Mouse (Mus musculus) left cerebral cortex, postnatal 10 days (tissue): ENCODE measurements around the gene Fndc9. TPM values are rescaled to one million over a fixed set of nuclear protein-coding genes. Genes with fewer than 3 reads are reported as not detected.

ENCODE experiments used
- DNase-seq, 2 experiments: peaks; one replicate each; pipeline ENCODE4 v3.0.0; 2021 to 2022; ENCODE audit warnings: low spot score in 2 of 2, mixed read lengths in 1 of 2; ENCODE audit errors: extremely low spot score in 1 of 2
- intact Hi-C: fragments of 180-260 bp; cut with DNase I; formaldehyde crosslinking; loops from one replicate; pipeline ENCODE4 v1.15.1; 2025
- total RNA-seq, 2 experiments: library from RNA; stranded (reverse); gene quantifications; 2 replicates each; pipeline ENCODE4 v1.2.3; 2021

The Fndc9 gene
- total RNA-seq, result 10 to 100 TPM in 1 of 2 experiments, 1 to 10 TPM in 1; 9.6 to 10.0 TPM

- intact Hi-C loops, result no loop called here
- DNase-seq, result peak; percentile 70 to 79
These were observed at the start of gene Fndc9 for GRCm38 (mm10) chr11:46235334-46235733. TSS of gene Fndc9 (plus strand) at chr11:46235531.

GRCm38 (mm10) chr11:46188283-46188682, 47.0 kb upstream of the Fndc9 start:
- DNase-seq, result no peak
- intact Hi-C loops, result no loop called here

GRCm38 (mm10) chr11:46194175-46194574, 41.2 kb upstream of the Fndc9 start:
- intact Hi-C loops, result no loop called here

GRCm38 (mm10) chr11:46200664-46201063, 34.7 kb upstream of the Fndc9 start:
- intact Hi-C loops, result loop anchor here (5.0 kb wide), 2 partner anchors 48 to 143 kb away; partner anchors contain the start of gene Adam19

More at GRCm38 (mm10) chr11:46194175-46194574, 41.2 kb upstream of the Fndc9 start:
- DNase-seq, result no peak

GRCm38 (mm10) chr11:46201636-46202546, 33.4 kb upstream of the Fndc9 start:
- intact Hi-C loops, result loop anchor here (5.0 kb wide), 2 partner anchors 50 to 145 kb away; partner anchors contain the start of gene Adam19
- DNase-seq, result peak in 1 of 2 experiments; percentile 70

More at GRCm38 (mm10) chr11:46200664-46201063, 34.7 kb upstream of the Fndc9 start:
- DNase-seq, result no peak

- DNase-seq, result no peak
- intact Hi-C loops, result loop anchor here (5.0 kb wide), 2 partner anchors 50 to 145 kb away; partner anchors contain the start of gene Adam19
These were observed 32.8 kb upstream of the Fndc9 start for GRCm38 (mm10) chr11:46202547-46202887.

- intact Hi-C loops, result loop anchor here (5.0 kb wide), 2 partner anchors 53 to 148 kb away; partner anchors contain the start of gene Adam19
- DNase-seq, result no peak
These were observed 30.5 kb upstream of the Fndc9 start for GRCm38 (mm10) chr11:46204841-46205240.

GRCm38 (mm10) chr11:46205639-46206409, 29.5 kb upstream of the Fndc9 start:
- DNase-seq, result no peak
- intact Hi-C loops, result no loop called here

- DNase-seq, result no peak
- intact Hi-C loops, result loop anchor here (5.0 kb wide), 1 partner anchor 193 kb away; no protein-coding TSS in a partner anchor
These were observed 25.4 kb upstream of the Fndc9 start for GRCm38 (mm10) chr11:46209884-46210283.

GRCm38 (mm10) chr11:46211858-46212257, 23.5 kb upstream of the Fndc9 start:
- intact Hi-C loops, result loop anchor here (5.0 kb wide), 1 partner anchor 195 kb away; no protein-coding TSS in a partner anchor
- no peak for DNase-seq

GRCm38 (mm10) chr11:46213844-46214243, 21.5 kb upstream of the Fndc9 start:
- no peak for DNase-seq
- intact Hi-C loops, result loop anchor here (5.0 kb wide), 1 partner anchor 197 kb away; no protein-coding TSS in a partner anchor

GRCm38 (mm10) chr11:46214368-46215230, 20.7 kb upstream of the Fndc9 start:
- no peak for DNase-seq

GRCm38 (mm10) chr11:46215354-46215753, 20.0 kb upstream of the Fndc9 start:
- peak; percentile 57 to 59 for DNase-seq
- intact Hi-C loops, result loop anchor here (5.0 kb wide), 1 partner anchor 268 kb away; no protein-coding TSS in a partner anchor

More at GRCm38 (mm10) chr11:46214368-46215230, 20.7 kb upstream of the Fndc9 start:
- intact Hi-C loops, result loop anchor here (5.0 kb wide), 2 partner anchors 197 to 267 kb away; no protein-coding TSS in a partner anchor

- DNase-seq, result peak in 1 of 2 experiments; percentile 46
- intact Hi-C loops, result loop anchor here (5.0 kb wide), 1 partner anchor 269 kb away; no protein-coding TSS in a partner anchor
These were observed 18.7 kb upstream of the Fndc9 start for GRCm38 (mm10) chr11:46216669-46217068.

GRCm38 (mm10) chr11:46217686-46218085, 17.6 kb upstream of the Fndc9 start:
- DNase-seq, result no peak
- intact Hi-C loops, result loop anchor here (5.0 kb wide), 1 partner anchor 270 kb away; no protein-coding TSS in a partner anchor

GRCm38 (mm10) chr11:46218584-46218983, 16.7 kb upstream of the Fndc9 start:
- no peak for DNase-seq
- intact Hi-C loops, result loop anchor here (5.0 kb wide), 1 partner anchor 271 kb away; no protein-coding TSS in a partner anchor

- no peak for DNase-seq
- intact Hi-C loops, result loop anchor here (5.0 kb wide), 1 partner anchor 272 kb away; no protein-coding TSS in a partner anchor
These were observed 16.0 kb upstream of the Fndc9 start for GRCm38 (mm10) chr11:46219380-46219779.

- DNase-seq, result no peak
These were observed 15.1 kb upstream of the Fndc9 start for GRCm38 (mm10) chr11:46220211-46220610.

More at GRCm38 (mm10) chr11:46220211-46220610, 15.1 kb upstream of the Fndc9 start:
- intact Hi-C loops, result no loop called here
